Mouse (Mus musculus) Patski (cell line): ENCODE measurements around the gene Ndufa1. TPM values are rescaled to one million over a fixed set of nuclear protein-coding genes. Genes with fewer than 3 reads are reported as not detected.
"Not testable (repeated sequence)": the region's sequence is repeated elsewhere in the genome, so short reads cannot be mapped to it uniquely, and the experiment has no call there.

Source experiments
- ATAC-seq: fragments of 100-300 bp; one replicate; pipeline ENCODE4 v1.8.0; 2021
- CTCF ChIA-PET: fragments of 350-600 bp; sonication (Branson Sonifier 250); formaldehyde crosslinking; loops from one replicate; lab custom pipeline; 2022; ENCODE audit warnings: inconsistent platforms; lab: Charles Lee
- POLR2A ChIA-PET: fragments of 350-600 bp; sonication (Branson Sonifier 250); formaldehyde crosslinking; loops from one replicate; lab custom pipeline; 2022; ENCODE audit warnings: antibody characterized with exemption, inconsistent platforms; lab: Charles Lee
- DNase-seq: peaks from one replicate; pipeline ENCODE4 v3.0.0-alpha.2; 2011; ENCODE audit warnings: low read depth, low spot score
- H3K27me3 ChIP-seq: fragments of 371-371 bp; one replicate; pipeline ENCODE4 v1.5.1; 2021
- CTCF ChIP-seq: fragments of 100-300 bp; IDR thresholded peaks from one replicate; pipeline ENCODE4 v1.5.1; 2021
- in situ Hi-C: fragments of 300-500 bp; cut with MboI; formaldehyde crosslinking; loops from 3 replicates; pipeline ENCODE4 v1.11.1; 2018; ENCODE audit warnings: low pct_unique_long_range_greater_than_20kb, mixed read lengths
- polyA plus RNA-seq: library from polyadenylated mRNA; unstranded; gene quantifications from one replicate; pipeline ENCODE4 v1.2.3, GENCODE M21; 2021

The Ndufa1 gene
- polyA plus RNA-seq, result 448 TPM

- ATAC-seq (peak; percentile 80), DNase-seq (peak; percentile 2)
- ChIA-PET CTCF (no interaction called here), POLR2A (no interaction called here)
- in situ Hi-C loops, result no loop called here
- H3K27me3 ChIP-seq, result no peaks in the 10 kb centered on the region
- TF ChIP-seq CTCF, result no peak
Observed at GRCm38 (mm10) chrX:37191105-37191743, at the start of gene Ndufa1, which contains the start of gene Rnf113a1. Ndufa1 (minus strand) TSS chrX:37191163. Rnf113a1 (plus strand) TSS chrX:37191245.

- CTCF ChIA-PET, ATAC-seq, in situ Hi-C loops, POLR2A ChIA-PET, DNase-seq: not testable (repeated sequence)
- H3K27me3 ChIP-seq, result peaks cover 24% of the 10 kb centered on the region
Observed at GRCm38 (mm10) chrX:37222158-37222557, 31.2 kb upstream of the Ndufa1 start, which contains the start of gene Rhox1. Rhox1 (minus strand) TSS chrX:37222258.

GRCm38 (mm10) chrX:37210941-37211340, 20.0 kb upstream of the Ndufa1 start, which contains the start of gene Gm9:
Gm9 (minus strand) TSS chrX:37211041.
- DNase-seq, result no peak
- H3K27me3 ChIP-seq, result peaks cover 56% of the 10 kb centered on the region
- in situ Hi-C loops, result no loop called here
- ChIA-PET POLR2A (no interaction called here), CTCF (no interaction called here)
- no peak for TF ChIP-seq CTCF
- ATAC-seq, result no peak

GRCm38 (mm10) chrX:37198676-37199075, 7.7 kb upstream of the Ndufa1 start:
- H3K27me3 ChIP-seq, result peaks cover 3% of the 10 kb centered on the region
- ChIA-PET CTCF (no interaction called here), POLR2A (no interaction called here)
- in situ Hi-C loops, result no loop called here
- TF ChIP-seq CTCF, result no peak
- no peak for ATAC-seq
- DNase-seq, result no peak

GRCm38 (mm10) chrX:37191744-37192379, 899 bp upstream of the Ndufa1 start:
- peak; percentile 32 for ATAC-seq
- in situ Hi-C loops, result no loop called here
- no peak for DNase-seq
- ChIA-PET POLR2A (no interaction called here), CTCF (no interaction called here)
- no peak for TF ChIP-seq CTCF
- no peaks in the 10 kb centered on the region for H3K27me3 ChIP-seq

- no peaks in the 10 kb centered on the region for H3K27me3 ChIP-seq
- DNase-seq (no peak), ATAC-seq (no peak)
- POLR2A ChIA-PET, result interaction anchor here (0.6 kb wide), 1 partner anchor 17 kb away, joined by 3 read pairs; no protein-coding TSS in a partner anchor
- in situ Hi-C loops, result no loop called here
- CTCF ChIA-PET, result no interaction called here
- TF ChIP-seq CTCF, result no peak
Observed at GRCm38 (mm10) chrX:37190755-37191104, 233 bp downstream of the Ndufa1 start.

GRCm38 (mm10) chrX:37184401-37184800, 6.6 kb downstream of the Ndufa1 start:
- peaks cover 10% of the 10 kb centered on the region for H3K27me3 ChIP-seq
- ATAC-seq, DNase-seq, POLR2A ChIA-PET, CTCF ChIA-PET, in situ Hi-C loops: not testable (repeated sequence)

GRCm38 (mm10) chrX:37168742-37169141, 22.2 kb downstream of the Ndufa1 start, which contains the start of gene Akap14:
Akap14 (minus strand) TSS chrX:37168842.
- no peak for TF ChIP-seq CTCF
- no peak for DNase-seq
- ChIA-PET CTCF (no interaction called here), POLR2A (interaction anchor here (0.6 kb wide), 1 partner anchor 307 kb away, joined by 3 read pairs; no protein-coding TSS in a partner anchor)
- ATAC-seq, result no peak
- peaks cover 9% of the 10 kb centered on the region for H3K27me3 ChIP-seq
- in situ Hi-C loops, result no loop called here

GRCm38 (mm10) chrX:37167085-37167484, 23.9 kb downstream of the Ndufa1 start:
- peak; percentile 78 for TF ChIP-seq CTCF
- H3K27me3 ChIP-seq, result peaks cover 9% of the 10 kb centered on the region
- in situ Hi-C loops, result no loop called here
- POLR2A ChIA-PET, result no interaction called here
- ATAC-seq (peak; percentile 85), DNase-seq (no peak)
- CTCF ChIA-PET, result interaction anchor here (0.8 to 1.8 kb wide), 2 partner anchors 12 to 22 kb away, joined by 3 to 4 read pairs; no protein-coding TSS in a partner anchor

- ChIA-PET POLR2A (no interaction called here), CTCF (no interaction called here)
- in situ Hi-C loops, result no loop called here
- DNase-seq, result no peak
- ATAC-seq, result no peak
- no peak for TF ChIP-seq CTCF
- peaks cover 9% of the 10 kb centered on the region for H3K27me3 ChIP-seq
Observed at GRCm38 (mm10) chrX:37163115-37163514, 27.8 kb downstream of the Ndufa1 start.

GRCm38 (mm10) chrX:37161169-37161568, 29.8 kb downstream of the Ndufa1 start:
- H3K27me3 ChIP-seq, result peaks cover 2% of the 10 kb centered on the region
- ChIA-PET POLR2A (no interaction called here), CTCF (no interaction called here)
- no peak for DNase-seq
- in situ Hi-C loops, result no loop called here
- no peak for ATAC-seq
- TF ChIP-seq CTCF, result no peak
